Mouse (Mus musculus): ENCODE data around the gene Phyhipl.

The Phyhipl gene

DNA sequence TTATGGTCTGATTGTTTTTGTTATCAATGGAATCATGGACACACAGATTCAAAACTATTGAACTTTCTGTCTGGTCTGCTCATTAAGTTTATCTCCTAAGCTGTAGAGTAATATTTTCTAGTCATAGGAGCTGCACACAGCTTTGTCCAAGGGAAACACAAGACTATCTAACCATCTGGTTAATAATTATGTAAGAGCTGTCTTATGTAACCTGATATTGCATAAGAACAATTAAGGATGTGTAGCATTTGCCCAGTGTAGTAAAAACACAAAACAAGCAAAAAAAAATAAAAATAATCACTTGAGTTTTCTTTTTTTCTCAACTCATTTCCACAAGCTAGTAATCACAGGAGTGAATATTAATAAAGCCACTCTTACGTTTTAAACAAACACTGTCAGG lies 20.5 kb downstream of the Phyhipl start:
- in situ Hi-C loops (cut with MboI, MseI), result no loop called here

DNA sequence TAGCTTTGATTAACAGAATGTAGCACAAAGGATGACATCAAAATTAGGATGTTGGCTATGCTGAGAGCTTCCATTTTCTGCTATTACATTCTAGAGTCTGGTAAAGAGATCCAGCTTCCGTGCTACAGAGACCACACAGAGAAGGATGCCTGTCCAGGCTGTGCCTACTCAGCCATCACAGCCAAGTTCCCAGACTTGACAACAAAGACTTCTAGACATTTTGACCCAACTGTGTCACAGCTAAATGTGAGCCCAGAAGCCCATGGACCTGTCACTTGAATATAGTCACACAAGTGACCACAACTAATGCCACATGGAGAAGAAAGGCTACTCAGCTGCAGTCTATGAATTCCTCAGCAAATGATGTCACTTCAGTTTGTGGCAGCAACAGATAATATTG lies 24.6 kb downstream of the Phyhipl start:
- in situ Hi-C loops (cut with MboI, MseI), result no loop called here

DNA sequence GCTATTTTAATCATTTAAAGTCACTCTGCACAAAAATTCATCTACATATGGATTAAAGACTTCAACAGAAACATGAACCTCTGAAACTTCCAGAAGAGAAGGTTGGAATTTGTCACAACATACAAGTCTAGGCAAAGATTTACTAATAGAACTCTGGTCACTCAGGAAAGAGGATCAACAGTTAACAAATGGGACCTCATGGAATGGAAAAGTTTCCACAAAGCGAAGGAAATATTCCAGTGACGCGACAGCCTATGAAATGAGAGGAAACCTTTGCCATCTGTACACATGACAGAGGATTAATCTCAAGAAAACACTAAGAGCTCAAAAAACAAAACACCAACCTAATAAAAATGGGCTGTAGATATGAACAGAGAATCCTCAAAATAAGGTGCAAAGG lies 32.3 kb downstream of the Phyhipl start:
- in situ Hi-C loops (cut with MboI, MseI), result no loop called here

DNA sequence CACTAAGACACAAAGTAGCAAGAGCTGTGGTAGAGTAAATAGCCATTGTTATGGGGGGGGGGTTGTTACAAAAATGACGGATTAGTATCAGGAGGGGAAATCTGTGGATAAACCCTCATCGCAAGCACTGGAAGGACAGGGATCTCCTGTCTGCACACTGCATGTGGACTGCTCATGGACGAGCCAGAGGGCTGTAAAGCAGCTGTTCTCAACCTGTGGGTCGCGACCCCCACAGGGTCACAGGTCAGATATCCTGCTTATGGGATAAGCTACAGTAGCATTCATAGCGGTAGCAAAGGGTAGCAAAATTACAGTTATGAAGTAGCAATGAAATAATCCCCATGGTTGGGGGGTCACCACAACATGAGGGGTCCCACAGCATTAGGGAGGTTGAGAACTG lies 39.4 kb downstream of the Phyhipl start:
- in situ Hi-C loops (cut with MboI, MseI), result no loop called here

DNA sequence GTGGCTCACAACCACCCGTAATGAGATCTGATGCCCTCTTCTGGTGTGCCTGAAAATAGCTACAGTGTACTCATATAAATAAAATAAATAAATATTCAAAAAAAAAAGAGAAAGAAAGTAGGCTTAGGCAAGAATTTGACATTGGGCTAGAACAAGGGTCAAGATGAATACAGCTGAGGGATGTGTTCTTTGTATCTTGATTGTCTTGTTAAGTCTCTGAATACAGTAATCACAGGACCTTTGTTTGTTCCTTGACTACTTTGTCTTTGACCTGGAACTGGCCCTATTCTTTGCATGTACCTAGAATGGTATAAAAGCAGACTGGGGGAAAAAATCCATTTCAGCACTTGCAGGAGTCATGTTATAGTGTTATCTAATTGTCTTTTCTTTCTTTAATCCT lies 44.1 kb downstream of the Phyhipl start:
- in situ Hi-C loops (cut with MboI, MseI), result no loop called here

DNA sequence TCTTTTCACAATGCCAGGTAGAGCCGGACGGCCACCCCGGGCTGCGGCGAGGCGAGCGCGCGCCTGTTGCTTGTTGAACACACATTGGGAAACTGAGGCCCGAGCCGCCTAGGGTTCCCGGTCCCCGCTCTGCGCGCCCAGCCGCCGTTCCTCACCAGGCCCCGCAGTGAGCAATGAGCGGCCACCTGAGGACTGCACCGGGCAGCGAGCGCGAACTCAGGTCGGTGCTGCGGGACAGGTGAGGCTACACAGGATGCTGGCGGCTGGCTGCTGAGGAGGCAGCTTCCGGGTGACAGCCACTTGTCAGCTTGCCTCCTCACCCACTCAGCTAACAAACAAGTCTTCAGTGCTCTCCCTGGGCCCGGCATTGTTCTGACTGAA lies 55.9 kb downstream of the Phyhipl start:
- in situ Hi-C loops (cut with MboI, MseI), result no loop called here

DNA sequence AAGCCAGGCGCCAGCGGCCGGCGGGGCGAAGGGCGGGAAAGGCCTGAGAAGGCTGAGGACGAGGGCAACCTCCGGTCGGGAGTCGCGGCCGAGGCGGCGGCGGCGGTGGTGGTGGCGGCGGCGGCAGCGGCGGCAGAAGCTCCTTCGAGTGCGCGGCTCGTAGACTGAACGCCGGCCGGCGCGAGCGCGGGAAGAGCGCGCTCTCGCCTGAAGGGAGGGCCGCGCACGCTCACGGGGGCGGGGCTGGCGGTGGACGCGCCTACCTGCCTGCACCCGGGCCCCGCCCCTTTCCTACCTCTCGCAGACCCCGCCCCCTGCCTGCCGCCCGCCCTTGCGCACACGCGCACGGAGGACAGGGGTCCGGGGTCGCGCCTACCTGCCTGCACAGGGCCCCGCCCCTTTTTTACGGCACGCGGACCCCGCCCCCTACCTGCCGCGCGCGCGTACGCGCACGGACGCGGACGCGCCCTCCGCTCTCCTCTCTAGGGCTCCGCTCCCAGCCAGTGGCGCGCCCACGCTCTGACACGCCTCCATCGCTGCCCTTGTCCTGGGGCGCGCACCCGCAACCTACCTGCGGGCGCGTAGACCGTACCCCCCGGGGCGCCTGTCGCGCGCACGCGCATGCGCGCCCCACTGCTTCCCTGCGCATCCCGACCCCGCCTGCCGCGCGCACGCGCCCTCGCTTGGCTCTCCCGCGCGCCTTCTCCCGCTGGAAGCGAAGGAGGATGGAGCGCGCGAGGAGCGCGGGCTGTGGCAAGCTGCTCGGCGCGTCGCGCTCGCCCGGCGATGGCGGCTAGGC lies 56.4 kb downstream of the Phyhipl start:
- in situ Hi-C loops (cut with MboI, MseI), result no loop called here

DNA sequence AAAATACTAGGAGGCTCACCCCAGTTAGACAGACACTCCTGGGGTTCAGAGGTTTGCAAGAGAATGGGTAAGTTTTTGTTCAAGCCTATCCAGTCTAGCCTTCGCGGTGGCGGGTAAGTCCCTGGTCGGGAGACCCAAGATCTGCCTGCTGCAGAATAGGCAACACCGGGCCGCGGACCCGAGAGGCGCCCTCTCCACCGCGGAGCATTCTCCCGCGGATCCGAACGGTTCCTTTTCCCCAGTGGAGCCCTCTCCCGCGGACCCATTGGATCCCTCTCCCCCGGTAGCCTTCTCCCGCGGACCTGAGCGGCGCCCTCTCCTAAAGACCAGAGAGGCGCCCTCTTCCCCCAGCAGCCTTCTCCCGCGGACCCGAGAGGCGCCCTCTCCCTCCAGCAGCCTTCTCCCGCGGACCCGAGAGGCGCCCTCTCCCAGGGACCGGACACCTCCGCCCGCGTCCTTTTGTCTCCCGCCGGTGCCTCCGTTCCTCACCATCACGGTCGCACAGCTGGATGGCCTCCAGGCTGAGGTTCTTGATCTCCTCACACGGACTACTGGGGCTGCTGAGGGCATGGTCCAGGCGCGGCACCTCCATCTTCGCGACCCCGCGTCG lies 57.1 kb downstream of the Phyhipl start:
- in situ Hi-C loops (cut with MboI, MseI), result no loop called here

DNA sequence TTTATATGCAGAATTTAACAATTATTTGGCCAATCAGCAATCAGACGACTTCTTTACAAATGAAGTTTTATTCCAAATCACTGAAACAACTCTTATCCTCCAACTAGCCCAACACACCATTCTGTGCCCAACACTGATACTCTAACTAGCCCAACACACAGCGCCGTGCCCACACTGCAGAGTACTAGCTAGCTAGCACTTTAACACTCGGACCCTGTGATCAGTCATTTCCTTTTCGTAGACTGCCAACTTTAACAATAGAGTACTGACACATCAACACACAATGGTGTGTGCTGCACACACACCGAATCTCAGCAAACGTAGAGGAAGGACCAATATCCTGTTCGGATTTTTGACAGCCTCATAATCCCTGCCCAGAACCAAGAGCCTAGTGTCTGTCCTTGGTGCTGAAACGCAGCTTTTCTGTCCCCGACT lies 57.7 kb downstream of the Phyhipl start:
- in situ Hi-C loops (cut with MboI, MseI), result no loop called here

DNA sequence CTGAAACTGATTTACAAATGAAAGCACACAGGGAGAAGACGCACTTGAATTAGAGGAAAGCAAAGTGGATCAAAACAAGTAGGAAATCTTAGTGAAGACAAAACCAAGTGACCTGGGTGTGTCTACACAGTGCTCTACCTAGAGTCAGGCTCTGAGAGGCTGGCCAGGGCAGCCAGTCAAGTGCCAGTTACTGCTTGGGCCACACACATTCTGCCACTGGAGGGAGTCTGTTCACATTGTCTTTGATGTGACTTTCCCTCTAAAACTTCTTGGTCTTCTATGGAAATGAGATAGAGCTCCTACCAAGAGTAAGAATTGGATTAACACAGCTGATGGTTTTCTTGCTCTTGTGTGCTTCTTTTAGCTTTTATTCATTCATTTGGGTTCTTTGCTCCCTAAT lies 61.8 kb downstream of the Phyhipl start:
- in situ Hi-C loops (cut with MboI, MseI), result no loop called here

DNA sequence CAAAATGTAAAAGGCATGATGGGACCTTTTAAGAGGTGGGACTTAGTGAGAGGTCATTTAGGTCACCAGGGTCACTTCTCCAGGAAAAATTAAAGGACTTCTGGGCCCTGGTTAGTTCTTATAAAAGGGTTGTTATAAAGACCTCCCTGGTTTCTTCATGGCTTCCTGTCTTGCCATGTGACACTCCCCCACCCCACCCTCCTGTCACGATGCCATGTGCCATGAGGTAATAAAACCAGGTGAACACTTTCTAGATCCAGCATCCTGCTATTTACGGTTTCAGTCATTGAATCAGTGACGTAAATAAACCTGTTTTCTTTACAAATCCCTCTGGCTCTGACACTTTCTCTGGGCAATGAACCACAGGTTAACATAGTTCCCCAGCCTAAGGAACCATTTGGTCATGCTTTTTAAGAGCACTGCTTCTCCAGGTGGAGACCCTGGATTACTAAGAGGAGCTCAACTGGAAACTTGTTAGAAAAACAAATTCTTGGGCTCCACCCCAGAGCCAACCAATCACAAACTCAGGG lies 68.8 kb downstream of the Phyhipl start:
- in situ Hi-C loops (cut with MboI, MseI), result no loop called here

DNA sequence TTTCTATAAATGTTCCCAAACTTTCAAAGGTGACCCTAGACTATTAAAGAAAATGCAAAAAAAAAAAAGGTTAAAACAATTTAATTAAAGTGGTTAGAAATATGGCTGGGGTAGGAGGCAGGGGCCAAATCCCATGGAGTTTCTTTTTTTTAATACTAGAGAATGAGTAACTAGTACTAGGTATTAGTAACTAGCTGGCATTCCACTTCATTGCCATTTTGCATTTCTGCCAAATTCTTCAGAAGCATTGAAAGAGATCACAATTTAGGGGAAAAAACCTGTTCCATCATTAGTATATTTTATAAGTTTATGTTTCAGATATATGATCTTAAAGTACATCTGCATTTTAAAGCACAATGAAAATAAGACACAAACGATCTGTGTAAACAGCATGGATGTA lies 71.6 kb downstream of the Phyhipl start:
- in situ Hi-C loops (cut with MboI, MseI), result no loop called here

DNA sequence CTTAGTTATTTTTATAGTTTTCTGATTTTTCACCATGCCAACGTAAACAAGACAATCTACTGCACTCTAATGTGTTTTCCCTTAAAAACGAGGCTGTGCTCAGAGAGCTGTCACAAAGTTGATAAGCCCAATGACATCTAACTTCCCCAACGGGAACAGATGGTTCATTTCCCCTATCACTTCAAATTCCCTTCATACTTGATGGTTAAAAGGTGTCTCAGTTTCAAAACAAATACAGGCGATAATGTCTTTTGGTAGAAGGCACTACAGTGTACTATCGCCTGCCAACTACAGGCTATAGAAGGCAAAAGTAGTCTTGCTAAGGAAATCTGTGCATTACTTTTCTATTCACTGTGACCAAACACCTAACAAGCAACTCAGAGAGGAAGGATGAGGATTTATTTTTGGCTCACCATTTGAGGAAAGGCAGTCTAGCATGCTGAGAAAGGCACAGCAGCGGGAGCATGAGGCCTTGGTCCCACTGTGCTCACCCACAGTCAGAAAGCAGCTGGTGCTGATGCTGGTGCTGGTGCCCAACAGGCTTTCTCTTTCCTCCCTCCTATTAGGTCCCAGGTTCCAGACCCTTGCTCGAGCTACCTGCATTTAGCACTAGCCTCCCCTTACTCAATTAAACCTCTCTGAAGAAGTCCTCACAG lies 74.1 kb downstream of the Phyhipl start:
- in situ Hi-C loops (cut with MboI, MseI), result no loop called here

DNA sequence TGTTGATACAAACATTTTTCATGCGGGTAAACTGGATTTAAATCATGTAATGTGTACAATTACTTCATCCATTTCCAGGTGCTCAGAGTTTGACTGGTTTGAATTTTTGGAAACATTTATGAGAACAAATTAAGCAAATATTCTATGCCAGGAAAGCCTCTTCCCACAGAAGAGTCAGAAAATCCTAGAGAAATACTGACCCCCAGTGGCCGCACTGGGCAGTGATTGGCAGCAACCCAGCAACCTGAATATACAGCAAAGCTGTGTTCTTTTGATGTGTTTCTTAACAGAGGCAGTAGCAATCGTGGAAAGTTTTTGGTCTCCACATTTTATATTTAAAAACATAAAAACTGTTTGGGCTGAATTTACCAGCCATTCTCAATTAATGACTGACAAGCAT lies 92.1 kb downstream of the Phyhipl start:
- in situ Hi-C loops (cut with MboI, MseI), result no loop called here

DNA sequence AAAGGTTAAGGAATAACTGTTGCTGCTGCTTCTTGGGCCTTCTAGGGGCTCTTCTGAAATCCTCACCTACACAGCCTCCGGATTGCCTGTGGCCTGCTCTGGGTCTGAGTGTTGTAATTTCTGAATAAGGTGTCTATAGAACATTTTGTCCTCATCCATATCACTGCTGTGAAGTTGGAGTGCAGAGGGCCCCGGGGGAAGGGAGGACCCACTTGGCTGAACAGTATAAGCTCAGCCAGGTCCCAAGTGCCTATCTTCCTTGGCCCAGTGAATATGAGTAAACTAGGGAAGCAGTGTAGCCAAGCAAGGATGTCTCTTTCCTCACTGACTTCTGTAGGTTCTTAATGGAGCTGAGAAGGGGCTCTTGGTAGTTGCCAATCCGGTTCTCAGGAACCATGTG lies 103.2 kb downstream of the Phyhipl start:
- in situ Hi-C loops (cut with MboI, MseI), result no loop called here

DNA sequence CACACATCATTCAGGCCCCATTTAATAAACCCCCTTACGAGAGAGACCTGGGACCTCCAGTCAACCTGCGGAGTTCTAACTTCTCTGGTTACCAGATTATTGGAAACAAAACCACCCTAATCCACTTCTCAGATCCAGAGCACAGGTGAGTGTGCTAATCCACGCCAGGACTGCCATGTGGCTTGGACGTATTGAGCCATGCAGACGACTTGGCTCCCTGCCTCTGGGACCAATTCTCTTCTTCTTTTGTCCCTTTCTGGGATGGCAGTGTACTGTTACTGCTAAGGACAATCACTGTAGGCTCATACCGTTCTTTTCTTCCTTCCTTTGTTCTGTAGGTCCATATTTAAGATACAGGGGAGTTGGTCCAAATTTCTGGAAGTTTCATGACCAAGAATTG lies 112.9 kb downstream of the Phyhipl start:
- in situ Hi-C loops (cut with MboI, MseI), result loop anchor here (10.0 kb wide), 1 partner anchor 122 kb away; no protein-coding TSS in a partner anchor

DNA sequence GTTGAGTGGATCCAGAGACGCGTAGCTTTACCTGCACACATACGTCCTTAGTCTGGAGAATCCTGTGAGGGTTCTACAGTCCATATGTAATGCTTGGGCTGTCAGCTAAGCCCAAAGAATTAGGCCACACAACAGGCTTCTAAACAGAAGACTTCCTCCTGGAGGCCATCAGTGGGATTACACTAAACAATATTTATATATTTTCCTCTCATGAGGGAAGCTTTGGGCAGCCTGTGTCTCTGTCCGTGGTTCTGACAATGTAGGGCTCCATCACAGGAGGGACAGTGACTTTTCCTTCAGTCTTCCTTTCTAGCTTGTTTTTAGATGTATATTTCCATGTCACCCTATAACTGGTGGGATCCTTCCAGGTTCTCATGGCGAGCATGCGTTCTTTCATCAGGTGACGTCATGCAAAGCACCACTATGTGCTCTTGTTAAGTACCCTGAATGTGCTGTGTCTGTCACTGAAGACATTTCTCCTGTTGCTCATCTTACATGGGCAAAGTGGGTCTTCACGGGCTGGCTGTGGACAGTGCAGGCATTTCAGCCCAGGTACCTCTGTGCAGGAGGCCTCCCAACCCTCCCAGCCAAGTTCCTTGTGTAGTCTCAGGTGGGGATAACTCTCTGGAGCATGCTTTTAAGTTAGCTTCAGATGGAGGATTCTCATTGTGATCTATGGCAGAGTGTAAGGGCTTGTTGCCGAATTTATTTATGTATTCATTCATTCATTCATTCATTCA lies 115.1 kb downstream of the Phyhipl start:
- in situ Hi-C loops (cut with MboI, MseI), result loop anchor here (10.0 kb wide), 1 partner anchor 124 kb away; no protein-coding TSS in a partner anchor

DNA sequence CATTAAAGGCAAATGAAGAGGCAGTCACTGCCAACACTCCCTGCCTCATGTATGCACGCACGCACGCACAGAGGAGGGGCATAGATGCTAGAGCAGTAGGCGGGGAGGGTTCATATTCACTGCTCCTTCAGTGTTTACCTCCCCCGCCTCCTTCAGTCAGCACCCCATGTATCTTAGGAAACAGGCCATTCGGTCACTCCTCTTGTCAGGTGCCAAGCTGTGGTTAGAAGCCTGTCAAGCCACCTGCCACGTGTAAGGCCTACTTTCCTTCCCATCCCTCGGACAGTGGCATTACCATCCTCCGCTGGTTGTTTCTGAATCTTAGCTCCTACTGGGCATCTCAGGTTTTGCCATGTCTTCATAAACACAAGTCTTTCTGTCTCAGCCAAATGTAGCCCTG lies 116.5 kb downstream of the Phyhipl start:
- in situ Hi-C loops (cut with MboI, MseI), result no loop called here

DNA sequence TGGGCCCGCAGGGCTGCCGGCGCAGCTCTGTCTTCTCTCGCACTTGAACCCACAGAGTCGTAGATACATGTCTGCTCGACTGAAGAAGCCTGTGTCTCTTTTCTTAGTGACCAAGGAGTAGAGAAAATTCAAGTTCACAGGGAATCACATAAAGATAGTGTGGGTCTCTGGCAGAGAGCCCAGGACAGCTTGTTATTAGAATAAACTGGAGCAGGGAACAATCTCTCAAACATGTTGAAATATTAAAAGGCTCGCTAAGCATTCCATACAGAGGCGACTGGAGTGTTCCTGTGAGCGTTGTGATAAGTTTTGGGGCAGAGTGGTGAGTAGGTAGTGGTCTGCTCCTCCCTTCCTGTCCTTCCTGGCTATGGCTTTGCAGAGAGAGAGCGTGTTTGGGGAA lies 118.1 kb downstream of the Phyhipl start:
- in situ Hi-C loops (cut with MboI, MseI), result no loop called here

DNA sequence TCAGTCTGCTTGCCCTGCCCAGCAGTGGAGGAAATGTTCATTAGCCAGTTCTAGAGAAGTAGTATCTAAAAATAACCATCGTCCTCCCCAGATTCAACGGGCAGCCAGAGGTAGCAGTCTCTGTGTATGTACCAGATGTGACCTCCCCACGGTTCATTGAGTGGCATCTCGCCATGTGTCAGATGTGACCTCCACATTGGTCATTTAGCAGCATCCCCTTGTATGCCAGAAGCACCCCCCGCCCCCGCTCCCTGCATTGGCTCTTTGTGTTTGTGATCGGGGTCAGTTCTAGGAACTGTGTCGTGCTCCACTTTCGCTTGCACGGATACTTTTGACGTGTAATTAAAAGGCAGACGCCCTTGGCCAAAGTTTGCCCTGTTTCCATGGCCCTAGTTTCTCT lies 120.4 kb downstream of the Phyhipl start:
- in situ Hi-C loops (cut with MboI, MseI), result no loop called here

DNA sequence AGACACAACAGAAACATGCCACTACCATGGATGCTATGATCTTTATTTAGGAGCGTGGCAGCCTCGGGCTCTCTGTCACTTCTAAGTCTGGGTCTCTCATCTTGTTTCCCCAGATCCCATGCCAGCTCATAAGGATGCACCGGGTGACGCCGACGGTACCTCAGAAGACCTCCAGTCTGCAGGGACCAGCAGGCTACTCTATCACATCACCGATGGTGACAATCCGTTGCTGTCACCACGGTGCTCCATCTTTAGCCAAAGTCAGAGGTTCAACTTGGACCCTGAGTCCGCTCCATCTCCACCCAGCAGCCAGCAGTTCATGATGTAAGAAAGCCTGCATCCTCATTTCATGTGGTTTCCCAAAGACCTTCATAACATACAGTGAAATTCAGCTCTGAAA lies 121.2 kb downstream of the Phyhipl start:
- in situ Hi-C loops (cut with MboI, MseI), result no loop called here

DNA sequence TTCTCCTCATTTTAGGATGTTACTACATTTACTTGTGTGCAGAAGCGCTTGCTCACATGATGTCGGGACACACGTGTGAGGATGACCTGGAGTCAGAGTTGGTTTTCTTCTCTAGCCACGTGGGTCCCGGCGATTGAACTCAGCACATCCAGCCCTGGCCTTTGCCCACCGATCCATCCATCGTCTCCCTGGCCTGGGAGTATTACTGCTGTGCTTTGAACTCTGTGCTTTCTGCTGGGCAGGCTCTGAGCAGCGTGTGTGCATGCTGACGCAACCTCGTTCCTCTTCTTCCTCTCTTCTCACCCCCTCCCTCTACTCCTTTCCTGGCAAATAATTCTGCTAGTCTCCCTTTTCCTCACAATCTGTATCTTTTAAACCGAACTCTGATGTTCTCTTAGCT lies 121.8 kb downstream of the Phyhipl start:
- in situ Hi-C loops (cut with MboI, MseI), result no loop called here

All from T-helper 1 cell (primary cell).